Mouse (Mus musculus): ENCODE measurements around the gene Slc25a13. TPM values are rescaled to one million over a fixed set of nuclear protein-coding genes. Genes with fewer than 3 reads are reported as not detected.

Gene Slc25a13
- polyA plus RNA-seq, 1 experiment from 2014 or later = 8.7 TPM

DNA sequence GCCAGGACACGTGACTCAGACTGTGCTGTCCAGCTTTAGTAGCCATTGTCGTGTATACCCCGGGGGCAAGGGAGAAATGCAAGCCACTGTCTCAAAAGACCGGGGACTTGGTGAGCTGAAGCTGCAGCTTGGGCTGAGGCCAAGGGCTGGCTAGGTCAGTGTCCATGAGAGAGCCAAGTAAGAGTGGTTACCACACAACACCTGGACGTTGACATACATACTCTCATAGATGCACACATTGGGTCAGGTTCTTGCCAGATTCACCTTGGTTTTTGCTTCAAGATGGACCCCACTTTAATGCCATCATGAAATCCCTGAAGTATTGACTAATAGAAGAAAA is 283 bp upstream of the Slc25a13 start:
- Histone ChIP-seq H3K27me3 (no peaks in the 10 kb centered on the region), H3K4me1 (replicated peaks) (peaks cover 12% of the 10 kb centered on the region), H3K36me3 (no peaks in the 10 kb centered on the region), H3K9me3 (no peaks in the 10 kb centered on the region), H3K9ac (replicated peaks) (peak overlapping the region; percentile 80), H3K4me2 (replicated peaks) (peak overlapping the region; percentile 93), H3K4me3 (replicated peaks) (peak overlapping the region; percentile 68), H3K27ac (no peak overlapping the region)
- WGBS = 12% methylated on average over 5 of the region's 5 CpGs
- no peak for ATAC-seq

DNA sequence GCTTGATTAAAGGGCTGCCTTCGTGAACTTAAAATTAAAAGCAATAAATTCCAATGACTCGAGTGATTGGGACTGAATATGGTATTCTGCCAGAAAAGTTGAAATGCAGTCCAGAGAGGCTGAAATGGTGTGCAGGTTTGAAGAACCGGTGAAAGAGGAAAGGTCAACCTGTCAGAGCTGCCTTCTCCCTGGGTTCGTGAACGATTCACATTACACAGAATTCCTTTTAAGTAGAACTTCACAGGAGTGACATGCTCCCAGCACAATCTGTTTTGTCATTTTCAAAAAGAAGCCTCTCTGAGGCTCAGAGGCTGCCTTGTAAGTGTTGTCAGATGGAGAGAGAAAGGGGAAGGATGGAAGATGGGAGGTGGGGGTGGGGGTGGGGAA is 860 bp downstream of the Slc25a13 start:
- peak overlapping the region; percentile 68 for H3K4me3 ChIP-seq (replicated peaks)
- peaks cover 12% of the 10 kb centered on the region for H3K4me1 ChIP-seq (replicated peaks)
- H3K27me3 ChIP-seq = no peaks in the 10 kb centered on the region
- 31% methylated on average over 5 of the region's 5 CpGs for WGBS
- ATAC-seq = no peak
- H3K9me3 ChIP-seq = no peaks in the 10 kb centered on the region
- no peak overlapping the region for H3K27ac ChIP-seq
- H3K4me2 ChIP-seq (replicated peaks) = peak overlapping the region; percentile 93
- peak overlapping the region; percentile 80; the same call in 1 of the 2 replicates for H3K9ac ChIP-seq (replicated peaks)
- no peaks in the 10 kb centered on the region for H3K36me3 ChIP-seq

- H3K27me3 ChIP-seq = no peaks in the 10 kb centered on the region
- 91% methylated on average over 8 of the region's 8 CpGs for WGBS
- H3K36me3 ChIP-seq = no peaks in the 10 kb centered on the region
- H3K4me1 ChIP-seq (replicated peaks) = peaks cover 15% of the 10 kb centered on the region
- no peak overlapping the region for H3K4me3 ChIP-seq (replicated peaks)
- no peak overlapping the region for H3K4me2 ChIP-seq (replicated peaks)
- ATAC-seq = no peak
- H3K9ac ChIP-seq (replicated peaks) = no peak overlapping the region
- H3K9me3 ChIP-seq = no peaks in the 10 kb centered on the region
- no peak overlapping the region for H3K27ac ChIP-seq
Measured at GRCm38 (mm10) chr6:6212360-6213310, 4.3 kb downstream of the Slc25a13 start.

- H3K4me2 ChIP-seq (replicated peaks) = no peak overlapping the region
- peaks cover 11% of the 10 kb centered on the region for H3K4me1 ChIP-seq (replicated peaks)
- H3K9ac ChIP-seq (replicated peaks) = no peak overlapping the region
- H3K27ac ChIP-seq = no peak overlapping the region
- 88% methylated on average over 3 of the region's 3 CpGs for WGBS
- ATAC-seq = no peak
- H3K4me3 ChIP-seq (replicated peaks) = no peak overlapping the region
- no peaks in the 10 kb centered on the region for H3K27me3 ChIP-seq
- no peaks in the 10 kb centered on the region for H3K9me3 ChIP-seq
- no peaks in the 10 kb centered on the region for H3K36me3 ChIP-seq
Measured at GRCm38 (mm10) chr6:6211958-6212357, 5.0 kb downstream of the Slc25a13 start.

- ATAC-seq = no peak
- Histone ChIP-seq H3K4me3 (replicated peaks) (no peak overlapping the region), H3K4me1 (replicated peaks) (0 out of 2 replicates have a peak, but pooled peaks cover 3% of the 10 kb centered on the region), H3K27me3 (no peaks in the 10 kb centered on the region), H3K36me3 (no peaks in the 10 kb centered on the region), H3K4me2 (replicated peaks) (no peak overlapping the region), H3K9ac (replicated peaks) (no peak overlapping the region), H3K27ac (no peak overlapping the region), H3K9me3 (no peaks in the 10 kb centered on the region)
- 95% methylated on average over 7 of the region's 7 CpGs for WGBS
Measured at GRCm38 (mm10) chr6:6210637-6211036, 6.3 kb downstream of the Slc25a13 start.

DNA sequence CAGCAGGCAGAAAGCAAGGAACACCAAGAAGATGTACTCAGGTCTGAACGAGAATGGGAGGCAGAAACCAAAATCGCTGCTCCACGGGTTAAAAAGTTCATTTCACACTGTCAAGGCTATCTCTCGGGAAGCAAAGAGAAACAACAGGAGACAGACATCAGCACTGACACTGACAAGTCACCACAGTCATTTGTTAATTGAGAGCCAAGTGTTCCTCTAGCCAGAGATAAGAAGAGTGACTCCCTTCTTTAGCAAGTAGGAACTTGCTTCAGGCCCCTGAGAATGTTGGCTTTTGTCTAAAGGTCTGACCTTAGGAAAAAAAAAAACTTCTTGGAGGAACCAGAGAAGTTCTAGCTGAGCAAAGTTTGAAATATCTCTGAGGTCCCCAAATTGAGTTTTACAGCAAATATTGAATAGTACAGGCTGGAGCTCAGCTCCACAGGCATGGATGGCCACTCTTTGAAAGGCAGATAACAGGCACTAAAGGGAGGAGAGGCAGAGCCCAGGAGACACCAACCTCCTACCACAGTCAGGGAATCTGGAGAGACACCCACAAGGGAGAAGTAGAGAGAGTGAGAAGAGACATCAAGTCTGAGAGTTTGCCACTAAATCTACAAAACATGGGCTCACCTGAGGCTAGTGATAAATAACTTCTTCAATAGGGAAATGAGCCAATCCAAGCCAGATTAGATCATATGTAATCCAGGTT is 8.5 kb downstream of the Slc25a13 start:
- H3K27ac ChIP-seq = no peak overlapping the region
- H3K27me3 ChIP-seq = no peaks in the 10 kb centered on the region
- H3K4me3 ChIP-seq (replicated peaks) = no peak overlapping the region
- no peak overlapping the region for H3K9ac ChIP-seq (replicated peaks)
- H3K4me1 ChIP-seq (replicated peaks) = 0 out of 2 replicates have a peak, but pooled peaks cover 3% of the 10 kb centered on the region
- H3K9me3 ChIP-seq = no peaks in the 10 kb centered on the region
- ATAC-seq = no peak
- H3K36me3 ChIP-seq = no peaks in the 10 kb centered on the region
- WGBS = 88% methylated on average over 4 of the region's 4 CpGs
- H3K4me2 ChIP-seq (replicated peaks) = no peak overlapping the region

DNA sequence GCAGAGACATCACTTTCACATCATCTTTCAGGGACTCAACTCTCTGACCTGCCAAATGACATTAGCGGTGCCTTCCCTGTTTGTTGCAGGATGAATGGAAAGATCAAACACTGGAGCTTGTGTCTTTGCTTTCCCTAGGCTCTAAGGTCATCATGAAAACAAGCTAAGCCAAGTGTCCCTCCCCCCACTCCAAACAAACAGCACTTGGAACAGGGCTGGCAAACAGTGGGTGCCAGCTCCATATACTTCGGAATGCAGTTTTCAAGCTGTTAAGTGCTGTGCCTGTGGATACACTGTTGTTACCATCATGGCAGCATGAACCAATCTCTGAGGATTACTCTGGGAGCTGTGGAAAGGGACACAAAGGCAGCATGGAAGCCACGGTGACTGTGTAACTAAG is 9.1 kb downstream of the Slc25a13 start:
- no peaks in the 10 kb centered on the region for H3K36me3 ChIP-seq
- no peak overlapping the region for H3K4me3 ChIP-seq (replicated peaks)
- no peaks in the 10 kb centered on the region for H3K27me3 ChIP-seq
- H3K4me1 ChIP-seq (replicated peaks) = 0 out of 2 replicates have a peak, but pooled peaks cover 3% of the 10 kb centered on the region
- no peak overlapping the region for H3K4me2 ChIP-seq (replicated peaks)
- H3K27ac ChIP-seq = no peak overlapping the region
- no peak for ATAC-seq
- no peak overlapping the region for H3K9ac ChIP-seq (replicated peaks)
- WGBS = 77% methylated on average over 3 of the region's 3 CpGs
- no peaks in the 10 kb centered on the region for H3K9me3 ChIP-seq

DNA sequence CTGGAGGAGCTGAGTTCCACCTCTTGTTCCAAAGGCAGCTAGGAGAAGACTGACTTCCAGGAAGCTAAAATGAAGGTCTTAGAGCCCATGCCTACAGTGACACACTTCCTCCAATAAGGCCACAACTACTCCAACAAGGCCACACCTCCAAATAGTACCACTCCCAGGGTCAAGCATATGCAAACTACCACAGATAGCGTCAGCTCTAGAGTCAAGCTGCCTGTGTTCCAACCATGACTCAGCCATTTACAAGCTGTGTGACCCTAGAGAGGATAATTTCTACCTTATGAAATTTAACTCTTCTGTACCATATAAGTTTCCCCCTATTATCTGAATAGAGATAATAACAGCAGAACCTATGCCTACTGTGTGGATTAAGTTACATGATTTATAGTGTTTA is 9.6 kb downstream of the Slc25a13 start:
- 94% methylated on average over 1 of the region's 1 CpGs for WGBS
- Histone ChIP-seq H3K4me2 (replicated peaks) (no peak overlapping the region), H3K4me1 (replicated peaks) (0 out of 2 replicates have a peak, but pooled peaks cover 3% of the 10 kb centered on the region), H3K27me3 (no peaks in the 10 kb centered on the region), H3K27ac (no peak overlapping the region), H3K4me3 (replicated peaks) (no peak overlapping the region), H3K9ac (replicated peaks) (no peak overlapping the region), H3K9me3 (no peaks in the 10 kb centered on the region), H3K36me3 (no peaks in the 10 kb centered on the region)
- ATAC-seq = no peak

DNA sequence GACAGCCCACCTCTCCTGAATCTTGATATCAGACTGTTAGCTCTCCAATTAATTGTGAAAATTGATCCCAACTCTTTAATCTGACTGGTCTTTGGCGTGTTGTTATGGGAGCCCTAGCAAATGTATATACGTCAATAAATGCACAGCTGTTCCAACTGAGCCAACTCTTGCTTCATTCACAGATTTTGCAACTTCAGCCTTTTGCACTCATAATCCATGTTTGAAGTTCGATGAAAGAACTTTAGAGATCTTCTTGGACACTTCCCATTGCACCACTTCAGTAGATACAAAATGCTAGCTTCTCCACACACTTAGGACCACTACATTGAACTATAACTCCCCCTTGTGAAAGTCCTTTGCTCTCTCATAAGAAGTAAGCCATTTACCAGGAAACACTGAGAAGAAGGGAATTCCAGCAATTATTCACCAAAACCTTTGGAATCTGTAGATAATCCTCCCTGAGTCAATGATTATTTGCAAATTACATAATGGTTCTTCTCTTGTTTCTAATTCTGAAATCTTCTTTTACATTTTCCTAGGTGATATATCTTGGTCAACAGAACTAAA is 11.3 kb downstream of the Slc25a13 start:
- 0 out of 2 replicates have a peak, but pooled peaks cover 3% of the 10 kb centered on the region for H3K4me1 ChIP-seq (replicated peaks)

DNA sequence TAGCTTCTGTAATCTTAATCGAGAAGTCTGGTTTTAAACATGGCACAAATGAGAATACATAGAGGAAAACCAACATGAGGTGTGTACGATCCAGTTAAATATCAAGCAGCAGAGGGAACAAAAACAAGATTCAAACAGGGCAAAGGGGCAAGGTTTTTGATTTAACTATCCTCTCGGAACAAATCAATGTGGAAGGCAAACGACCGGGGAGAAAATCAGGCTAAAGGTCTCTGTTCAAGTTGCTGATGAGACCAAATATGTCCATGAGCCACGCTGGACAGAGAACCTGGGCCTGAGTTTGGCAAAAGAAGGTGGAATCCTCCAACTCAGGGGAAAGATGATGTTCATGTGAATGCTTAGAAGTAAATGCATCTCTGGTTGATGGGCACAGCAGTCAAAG is 14.5 kb downstream of the Slc25a13 start:
- no peak for ATAC-seq
- no peaks in the 10 kb centered on the region for H3K4me1 ChIP-seq (replicated peaks)

More for the DNA sequence above, 11.3 kb downstream of the Slc25a13 start:
- Histone ChIP-seq H3K9me3 (no peaks in the 10 kb centered on the region), H3K4me2 (replicated peaks) (no peak overlapping the region), H3K4me3 (replicated peaks) (no peak overlapping the region), H3K9ac (replicated peaks) (no peak overlapping the region), H3K27me3 (no peaks in the 10 kb centered on the region), H3K36me3 (no peaks in the 10 kb centered on the region), H3K27ac (no peak overlapping the region)
- 92% methylated on average over 3 of the region's 3 CpGs for WGBS
- ATAC-seq = no peak

GRCm38 (mm10) chr6:6201977-6202376 is 15.0 kb downstream of the Slc25a13 start:
- Histone ChIP-seq H3K27ac (no peak overlapping the region), H3K4me3 (replicated peaks) (no peak overlapping the region), H3K9ac (replicated peaks) (no peak overlapping the region), H3K27me3 (no peaks in the 10 kb centered on the region), H3K4me2 (replicated peaks) (no peak overlapping the region), H3K4me1 (replicated peaks) (no peaks in the 10 kb centered on the region), H3K36me3 (no peaks in the 10 kb centered on the region), H3K9me3 (no peaks in the 10 kb centered on the region)
- no peak for ATAC-seq
- WGBS = 78% methylated on average over 5 of the region's 5 CpGs

More for the DNA sequence above, 14.5 kb downstream of the Slc25a13 start:
- Histone ChIP-seq H3K27ac (no peak overlapping the region), H3K4me2 (replicated peaks) (no peak overlapping the region), H3K9me3 (no peaks in the 10 kb centered on the region), H3K36me3 (no peaks in the 10 kb centered on the region), H3K4me3 (replicated peaks) (no peak overlapping the region), H3K27me3 (no peaks in the 10 kb centered on the region), H3K9ac (replicated peaks) (no peak overlapping the region)
- WGBS = 91% methylated on average over 6 of the region's 6 CpGs

Measured in midbrain, embryonic 13.5 days (tissue).